Mouse (Mus musculus): ENCODE data around the gene Gas2l1.

- TF ChIP-seq GATA1 (IDR thresholded peaks at IDR 0.05; ENCODE audit: borderline replicate concordance, low read length) (no peak), FLI1 (IDR thresholded peaks at IDR 0.05; ENCODE audit: low read length) (no peak)
These were observed 36.9 kb downstream of the Gas2l1 start for GRCm38 (mm10) chr11:5028228-5028627.

Measured in megakaryocyte, embryonic 14.5 days (primary cell).